Comparison of ENCODE assay signal across 8 mouse cellular contexts in the genomic region with DNA sequence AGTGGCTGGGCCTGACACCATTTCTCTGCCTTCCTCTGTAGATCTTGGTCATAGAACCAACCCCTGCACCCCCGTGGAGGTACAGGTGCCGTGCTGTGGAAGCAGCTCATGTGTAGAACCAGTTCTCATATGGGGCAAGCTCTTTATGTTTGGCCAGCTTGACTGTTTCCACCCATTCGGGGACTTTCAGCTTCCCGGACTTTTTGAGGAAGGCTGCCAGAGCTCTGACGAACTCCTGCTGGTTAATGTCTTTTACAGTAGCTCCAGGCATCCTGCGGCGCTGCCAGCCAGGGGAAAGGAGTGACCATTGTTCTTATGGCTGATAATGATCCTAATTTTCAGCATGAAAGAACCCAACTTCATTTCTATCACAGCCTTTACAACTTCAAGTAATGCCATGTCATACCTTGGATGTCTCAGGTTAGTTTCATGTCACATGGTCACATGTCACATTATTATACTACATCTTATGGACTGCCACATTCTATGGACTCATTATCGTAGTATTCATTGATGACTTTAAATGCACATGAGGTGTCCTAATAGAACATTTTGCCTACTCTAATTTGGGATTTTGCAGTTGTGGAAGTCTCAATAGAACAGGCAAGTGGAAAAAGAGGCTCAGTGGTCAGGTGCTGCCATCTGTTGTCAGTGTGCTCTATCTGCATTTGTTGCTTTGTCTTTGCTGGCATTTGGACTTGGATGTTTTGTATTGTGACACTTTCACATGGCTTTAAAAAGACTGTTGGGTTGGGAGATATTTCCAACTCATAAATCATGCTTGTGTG. TPM values are rescaled to one million over a fixed set of nuclear protein-coding genes. Genes with fewer than 3 reads are reported as not detected.
A peak's percentile ranks its signal among the peaks of the same experiment; 100 is the strongest.
DNase-seq lines count a peak whose midpoint lies in the region; ATAC-seq lines count a peak whose summit lies in the region.
"Had no signal": no experiment of that assay in that cellular context is flagged by ENCODE, and none has a peak within 500 bp of the region (broad histone marks: within the 10 kb centered on the region; RNA-seq: fewer than 3 reads in every experiment).

No protein-coding gene starts in this region.

- peak; percentile 15 for DNase-seq in ovary, postnatal 36 days (ENCODE audit: low spot score)
- no peak for DNase-seq in ovary, adult 18-20 months (ENCODE audit: low spot score)
- DNase-seq in Muller cell, postnatal 12 days (ENCODE audit: inconsistent ontology term) = peak; percentile 60
- peak; percentile 27 for DNase-seq in gastrocnemius, postnatal 25 days
- peak; percentile 24 to 41 for DNase-seq in layer of hippocampus, postnatal 36 days
- DNase-seq in naive thymus-derived CD4-positive, alpha-beta T cell, adult 2 months (ENCODE audit: low read depth) = peak; percentile 69

- ATAC-seq in cerebellum, adult (ENCODE audit: insufficient number of reproducible peaks, low FRiP score, low TSS enrichment) = peak; percentile 13; the same call in 1 of the 2 replicates

RNA-seq across cellular contexts. Expression of a gene that starts 3.1 kb away (rescaled TPM):
- total RNA-seq in gastrocnemius, postnatal 25 days (2021) = 1 to 10 TPM; 8.0 to 8.4 TPM
- 10 to 100 TPM; 41.6 to 41.8 TPM for total RNA-seq in layer of hippocampus, postnatal 36 days (2021)

RNA-seq across cellular contexts. Expression of a gene that starts 3.8 kb away (rescaled TPM):
- under 1 TPM; 0.15 to 0.19 TPM for total RNA-seq in gastrocnemius, postnatal 25 days (2021)
- not detected for total RNA-seq in layer of hippocampus, postnatal 36 days (2021)

RNA-seq across cellular contexts. Expression of a gene that starts 26.4 kb away (rescaled TPM):
- not detected for total RNA-seq in gastrocnemius, postnatal 25 days (2021)
- total RNA-seq in layer of hippocampus, postnatal 36 days (2021) = not detected
- total RNA-seq: gastrocnemius, postnatal 36 days had no signal

RNA-seq across cellular contexts. Expression of a gene that starts 32.3 kb away (rescaled TPM):
- total RNA-seq in gastrocnemius, postnatal 25 days (2021) = 10 to 100 TPM; 18.1 to 18.6 TPM
- total RNA-seq in layer of hippocampus, postnatal 36 days (2021) = 10 to 100 TPM; 66.9 to 69.7 TPM

Comparison
In these comparisons a context has a peak if more than half of its experiments do, and no peak if none do; other contexts are left out.
1. RNA of a gene that starts 3.1 kb away (total RNA-seq): 41.6 to 41.8 TPM in layer of hippocampus, postnatal 36 days; 8.0 to 8.4 TPM in gastrocnemius, postnatal 25 days; every median in the first group is over 4 times any median in the second.